Mouse (Mus musculus): ENCODE results near the gene Fbn1. TPM values are rescaled to one million over a fixed set of nuclear protein-coding genes. Genes with fewer than 3 reads are reported as not detected.

Gene Fbn1
- polyA plus RNA-seq, 2 experiments = 0.73 to 1.3 TPM

DNA sequence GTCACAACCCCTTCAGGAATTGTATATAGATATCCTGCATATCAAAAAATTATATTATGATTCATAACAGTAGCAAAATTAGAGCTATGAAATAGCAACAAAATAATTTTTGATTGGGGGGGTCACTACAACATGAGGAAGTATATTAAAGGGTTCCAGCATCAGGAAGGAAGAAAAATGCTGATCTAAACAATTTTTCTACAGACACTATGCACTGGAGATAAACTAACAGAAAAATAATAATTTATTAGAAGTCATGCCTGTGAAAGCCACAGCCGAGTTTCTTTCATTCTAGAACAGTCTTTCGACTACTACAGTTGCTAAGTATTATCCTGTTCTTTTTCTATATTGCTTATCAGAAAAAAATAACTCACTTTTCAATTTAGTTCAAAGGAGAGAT, 17.7 kb upstream of the Fbn1 start:
- no peak for DNase-seq (ENCODE audit: low read depth in 3 of 3, low spot score in 3 of 3)
- Histone ChIP-seq H3K27me3 (ENCODE audit: control insufficient read depth, insufficient read depth, low read length) (no peaks in the 10 kb centered on the region), H3K4me3 (ENCODE audit: insufficient read depth in 1 of 2, low read depth in 2 of 2, low read length in 2 of 2) (no peak overlapping the region), H3K4me1 (replicated peaks; ENCODE audit: control insufficient read depth in 2 of 2, insufficient read depth in 2 of 2, low read length in 1 of 2) (no peaks in the 10 kb centered on the region), H3K9ac (replicated peaks) (no peak overlapping the region), H3K4me2 (ENCODE audit: low read depth) (no peak overlapping the region), H3K9me3 (ENCODE audit: control insufficient read depth, low read length) (no peaks in the 10 kb centered on the region), H3K36me3 (replicated peaks; ENCODE audit: control insufficient read depth, insufficient read depth, low read depth) (no peaks in the 10 kb centered on the region), H3K27ac (no peak overlapping the region)
- 58% methylated on average over 2 of the region's 2 CpGs for WGBS (ENCODE audit: insufficient replicate concordance)
- ATAC-seq (ENCODE audit: insufficient read depth) = no peak
- no peak for TF ChIP-seq EP300 (IDR thresholded peaks at IDR 0.05; ENCODE audit: low read depth)
- TF ChIP-seq CTCF (IDR thresholded peaks at IDR 0.05; ENCODE audit: low read depth) = no peak

GRCm38 (mm10) chr2:125516594-125516993, 8.8 kb upstream of the Fbn1 start:
- DNase-seq (ENCODE audit: low read depth in 3 of 3, low spot score in 3 of 3) (peak in 1 of 3 experiments; percentile 4), ATAC-seq (ENCODE audit: insufficient read depth) (peak; percentile 70)
- Histone ChIP-seq H3K27ac (no peak overlapping the region), H3K9me3 (ENCODE audit: control insufficient read depth, low read length) (no peaks in the 10 kb centered on the region), H3K36me3 (replicated peaks; ENCODE audit: control insufficient read depth, insufficient read depth, low read depth) (no peaks in the 10 kb centered on the region), H3K4me3 (ENCODE audit: insufficient read depth in 1 of 2, low read depth in 2 of 2, low read length in 2 of 2) (no peak overlapping the region), H3K9ac (replicated peaks) (no peak overlapping the region), H3K4me2 (ENCODE audit: low read depth) (no peak overlapping the region), H3K27me3 (ENCODE audit: control insufficient read depth, insufficient read depth, low read length) (no peaks in the 10 kb centered on the region), H3K4me1 (replicated peaks; ENCODE audit: control insufficient read depth in 2 of 2, insufficient read depth in 2 of 2, low read length in 1 of 2) (peaks cover 3 to 17% of the 10 kb centered on the region in 2 experiments)
- TF ChIP-seq CTCF (IDR thresholded peaks at IDR 0.05; ENCODE audit: low read depth) (no peak), EP300 (IDR thresholded peaks at IDR 0.05; ENCODE audit: low read depth) (peak; percentile 45; the same call in 1 of the 2 replicates)
- WGBS (ENCODE audit: insufficient replicate concordance) = 2% methylated on average over 4 of the region's 4 CpGs

GRCm38 (mm10) chr2:125515291-125516057, 7.7 kb upstream of the Fbn1 start:
- DNase-seq (ENCODE audit: low read depth in 3 of 3, low spot score in 3 of 3) = peak in 1 of 3 experiments; percentile 9

GRCm38 (mm10) chr2:125514391-125514790, 6.6 kb upstream of the Fbn1 start:
- Histone ChIP-seq H3K4me2 (ENCODE audit: low read depth) (no peak overlapping the region), H3K27me3 (ENCODE audit: control insufficient read depth, insufficient read depth, low read length) (no peaks in the 10 kb centered on the region; the same call in 1 of the 2 replicates), H3K9ac (replicated peaks) (no peak overlapping the region), H3K4me3 (ENCODE audit: insufficient read depth in 1 of 2, low read depth in 2 of 2, low read length in 2 of 2) (no peak overlapping the region), H3K4me1 (replicated peaks; ENCODE audit: control insufficient read depth in 2 of 2, insufficient read depth in 2 of 2, low read length in 1 of 2) (peaks cover 3 to 17% of the 10 kb centered on the region in 2 experiments), H3K36me3 (replicated peaks; ENCODE audit: control insufficient read depth, insufficient read depth, low read depth) (no peaks in the 10 kb centered on the region), H3K27ac (no peak overlapping the region), H3K9me3 (ENCODE audit: control insufficient read depth, low read length) (no peaks in the 10 kb centered on the region)
- no peak for DNase-seq (ENCODE audit: low read depth in 3 of 3, low spot score in 3 of 3)
- 52% methylated on average over 3 of the region's 3 CpGs for WGBS (ENCODE audit: insufficient replicate concordance)
- no peak for ATAC-seq (ENCODE audit: insufficient read depth)
- TF ChIP-seq CTCF (IDR thresholded peaks at IDR 0.05; ENCODE audit: low read depth) (no peak), EP300 (IDR thresholded peaks at IDR 0.05; ENCODE audit: low read depth) (no peak)

More at GRCm38 (mm10) chr2:125515291-125516057, 7.7 kb upstream of the Fbn1 start:
- Histone ChIP-seq H3K27ac (no peak overlapping the region), H3K4me2 (ENCODE audit: low read depth) (no peak overlapping the region), H3K27me3 (ENCODE audit: control insufficient read depth, insufficient read depth, low read length) (no peaks in the 10 kb centered on the region), H3K36me3 (replicated peaks; ENCODE audit: control insufficient read depth, insufficient read depth, low read depth) (no peaks in the 10 kb centered on the region), H3K4me1 (replicated peaks; ENCODE audit: control insufficient read depth in 2 of 2, insufficient read depth in 2 of 2, low read length in 1 of 2) (peaks cover 3 to 17% of the 10 kb centered on the region in 2 experiments), H3K4me3 (ENCODE audit: insufficient read depth in 1 of 2, low read depth in 2 of 2, low read length in 2 of 2) (no peak overlapping the region), H3K9ac (replicated peaks) (no peak overlapping the region), H3K9me3 (ENCODE audit: control insufficient read depth, low read length) (no peaks in the 10 kb centered on the region)
- 29% methylated on average over 12 of the region's 12 CpGs for WGBS (ENCODE audit: insufficient replicate concordance)
- 0 out of 2 replicates have a peak, but pooled peaks have one; percentile 11 for TF ChIP-seq EP300 (IDR thresholded peaks at IDR 0.05; ENCODE audit: low read depth)
- no peak for TF ChIP-seq CTCF (IDR thresholded peaks at IDR 0.05; ENCODE audit: low read depth)
- peak; percentile 75 for ATAC-seq (ENCODE audit: insufficient read depth)

GRCm38 (mm10) chr2:125512544-125512943, 4.8 kb upstream of the Fbn1 start:
- Histone ChIP-seq H3K4me1 (replicated peaks; ENCODE audit: control insufficient read depth in 2 of 2, insufficient read depth in 2 of 2, low read length in 1 of 2) (peaks cover 3 to 17% of the 10 kb centered on the region in 2 experiments), H3K4me2 (ENCODE audit: low read depth) (no peak overlapping the region), H3K27me3 (ENCODE audit: control insufficient read depth, insufficient read depth, low read length) (peaks cover 6% of the 10 kb centered on the region), H3K9me3 (ENCODE audit: control insufficient read depth, low read length) (no peaks in the 10 kb centered on the region), H3K4me3 (ENCODE audit: insufficient read depth in 1 of 2, low read depth in 2 of 2, low read length in 2 of 2) (no peak overlapping the region), H3K9ac (replicated peaks) (no peak overlapping the region), H3K36me3 (replicated peaks; ENCODE audit: control insufficient read depth, insufficient read depth, low read depth) (no peaks in the 10 kb centered on the region), H3K27ac (no peak overlapping the region)
- 59% methylated on average over 4 of the region's 4 CpGs for WGBS (ENCODE audit: insufficient replicate concordance)
- TF ChIP-seq CTCF (IDR thresholded peaks at IDR 0.05; ENCODE audit: low read depth) (no peak), EP300 (IDR thresholded peaks at IDR 0.05; ENCODE audit: low read depth) (no peak)
- no peak for ATAC-seq (ENCODE audit: insufficient read depth)
- DNase-seq (ENCODE audit: low read depth in 3 of 3, low spot score in 3 of 3) = no peak

Data from liver, embryonic 14.5 days (tissue).